ENCODE assay signal across 9 mouse cellular contexts in the genomic region with DNA sequence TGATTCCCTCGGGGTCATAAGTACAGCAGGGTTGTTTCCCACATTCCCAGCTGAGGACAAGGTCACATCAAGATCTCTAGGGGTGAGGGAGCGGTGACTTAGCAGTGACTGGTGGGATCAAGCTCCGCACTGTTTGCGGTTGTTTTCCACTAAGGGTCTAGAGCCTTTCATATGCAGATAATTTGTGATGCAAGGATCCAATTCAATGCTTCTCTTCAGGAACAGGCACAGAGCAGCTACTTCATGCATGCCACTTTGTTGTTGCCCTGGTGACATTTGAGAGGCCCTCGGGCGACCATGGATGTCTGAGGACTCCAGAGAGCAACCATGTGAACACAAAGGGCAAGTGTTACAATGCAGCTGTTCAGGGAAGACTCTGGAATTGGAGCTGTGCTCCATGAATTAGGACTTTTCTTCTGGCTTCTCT. TPM values are rescaled to one million over a fixed set of nuclear protein-coding genes. Genes with fewer than 3 reads are reported as not detected.
DNase-seq lines count a peak whose midpoint lies in the region; TF ChIP-seq lines count a peak whose summit lies in the region.
"Had no signal": no experiment of that assay in that cellular context is flagged by ENCODE, and none has a peak within 500 bp of the region (broad histone marks: within the 10 kb centered on the region; RNA-seq: fewer than 3 reads in every experiment).

No protein-coding gene starts in this region.

- peaks cover 25% of the 10 kb centered on the region for H3K4me1 ChIP-seq in embryonic facial prominence, embryonic 10.5 days
- no peaks in the 10 kb centered on the region for H3K4me1 ChIP-seq in kidney, adult 2 months (ENCODE audit: control insufficient read depth, insufficient read depth, low read length)

- no peaks in the 10 kb centered on the region for H3K79me2 ChIP-seq in myocyte (ENCODE audit: control insufficient read depth, insufficient read depth)

- no peak for TF ChIP-seq POLR2A in kidney, adult 2 months (IDR thresholded peaks at IDR 0.05; ENCODE audit: low read depth, low read length)
- no peak for TF ChIP-seq POLR2A in myocyte (IDR thresholded peaks at IDR 0.05; ENCODE audit: insufficient read length, low read depth)

- DNase-seq in heart, adult 9 months (ENCODE audit: low spot score in 2 of 2), result peak; percentile 31 to 53
- DNase-seq in heart, postnatal 4 days, result no peak
- DNase-seq in embryonic facial prominence, embryonic 10.5 days (ENCODE audit: low spot score), result peak; percentile 65
- DNase-seq in kidney, adult 2 months, result peak; percentile 43
- DNase-seq in lung, postnatal 25 days (ENCODE audit: low spot score), result no peak
- DNase-seq in liver, result no peak
- DNase-seq in frontal cortex, adult 2 months (ENCODE audit: extremely low spot score in 1 of 2, low spot score in 1 of 2), result no peak

- H3K4me2 ChIP-seq in myocyte (ENCODE audit: low read depth), result no peak overlapping the region

- no peaks in the 10 kb centered on the region for H3K9me3 ChIP-seq in embryonic facial prominence, embryonic 10.5 days

- H3K36me3 ChIP-seq in embryonic facial prominence, embryonic 10.5 days (replicated peaks), result no peaks in the 10 kb centered on the region
- H3K36me3 ChIP-seq in kidney, adult 2 months (ENCODE audit: control insufficient read depth, insufficient read depth, low read length), result no peaks in the 10 kb centered on the region
- H3K36me3 ChIP-seq in myocyte (ENCODE audit: control insufficient read depth, insufficient read depth), result no peaks in the 10 kb centered on the region

- no peak overlapping the region for H3K4me3 ChIP-seq in embryonic facial prominence, embryonic 10.5 days
- no peak overlapping the region for H3K4me3 ChIP-seq in kidney, adult 2 months (ENCODE audit: insufficient read depth, low read depth, low read length)
- no peak overlapping the region for H3K4me3 ChIP-seq in myocyte

- no peak for TF ChIP-seq CTCF in kidney, adult 2 months (conservative IDR thresholded peaks at IDR 0.05; ENCODE audit: insufficient read depth, insufficient read length, low read depth, low read length)

- WGBS in embryonic facial prominence, embryonic 10.5 days, result 21% methylated on average over 6 of the region's 6 CpGs
- 40% methylated on average over 6 of the region's 6 CpGs for WGBS in kidney, adult 2 months

- H3K27me3 ChIP-seq in embryonic facial prominence, embryonic 10.5 days (replicated peaks; ENCODE audit: low read depth, poor library complexity, severe bottlenecking), result no peaks in the 10 kb centered on the region
- no peaks in the 10 kb centered on the region for H3K27me3 ChIP-seq in kidney, adult 2 months (replicated peaks; ENCODE audit: control insufficient read depth, insufficient read depth, low read length)
- no peaks in the 10 kb centered on the region for H3K27me3 ChIP-seq in myocyte (ENCODE audit: control insufficient read depth, insufficient read depth, insufficient read length)
- H3K27me3 ChIP-seq: CH12.LX had no signal

- peak overlapping the region; percentile 44; the same call in 1 of the 2 replicates for H3K27ac ChIP-seq in embryonic facial prominence, embryonic 10.5 days (replicated peaks)
- no peak overlapping the region for H3K27ac ChIP-seq in kidney, adult 2 months (ENCODE audit: insufficient read depth, low read depth, low read length)

- no peak overlapping the region for H3ac ChIP-seq in myocyte (ENCODE audit: control insufficient read depth, insufficient read length)

TF ChIP-seq in myocyte, 11 proteins besides CTCF, POLR2A, EP300 and RAD21:
- TF ChIP-seq SRF (IDR thresholded peaks at IDR 0.05; ENCODE audit: control insufficient read depth, insufficient read length, low read depth), result no peak
- no peak for TF ChIP-seq USF1 (IDR thresholded peaks at IDR 0.05; ENCODE audit: low read depth)
- no peak for TF ChIP-seq TCF12 (IDR thresholded peaks at IDR 0.05; ENCODE audit: insufficient read depth, poor library complexity, severe bottlenecking)
- TF ChIP-seq TCF3 (IDR thresholded peaks at IDR 0.05; ENCODE audit: insufficient read length, low read depth), result no peak
- TF ChIP-seq MYOD1 (IDR thresholded peaks at IDR 0.05; ENCODE audit: control insufficient read depth in 1 of 3, insufficient read length in 2 of 3, low read depth in 2 of 3), result peak; percentile 4 to 56 (median 50)
- no peak for TF ChIP-seq REST (IDR thresholded peaks at IDR 0.05; ENCODE audit: insufficient read depth, insufficient read length)
- peak in 2 of 3 experiments; percentile 23 to 65 for TF ChIP-seq MYOG (IDR thresholded peaks at IDR 0.05; ENCODE audit: control insufficient read depth in 1 of 3, insufficient read depth in 1 of 3, insufficient read length in 2 of 3, low read depth in 2 of 3)
- no peak for TF ChIP-seq MAX (IDR thresholded peaks at IDR 0.05; ENCODE audit: low read depth)
- no peak for TF ChIP-seq E2F4 (IDR thresholded peaks at IDR 0.05; ENCODE audit: insufficient read depth)

RNA-seq across cellular contexts. Expression of gene Stard13, which starts 14.9 kb away (rescaled TPM):
- 10 to 100 TPM; 20.1 to 20.8 TPM for total RNA-seq in heart, postnatal 4 days (2021)
- polyA plus RNA-seq in embryonic facial prominence, embryonic 10.5 days (2016; fragmentation: Nextera tagmentation; extraction: Ambion mirVana), result 4.2 and 4.6 TPM in 2 replicates
- polyA plus RNA-seq in kidney, adult 2 months (2012; rRNA removed), result 7.3 and 9.9 TPM in 2 replicates
- 15.2 TPM for polyA plus RNA-seq in myocyte (2012; fragmentation: generic; extraction: Trizol)
- 6.7 and 7.4 TPM in 2 replicates for polyA plus RNA-seq in frontal cortex, adult 2 months (2012; rRNA removed)

Comparison
In these comparisons a context has a peak if more than half of its experiments do, and no peak if none do; other contexts are left out.
1. DNase-seq: peak in heart, adult 9 months (2 of 2), embryonic facial prominence, embryonic 10.5 days (single experiment) and kidney, adult 2 months (single experiment); none in heart, postnatal 4 days (single experiment), lung, postnatal 25 days (single experiment), liver (single experiment) and frontal cortex, adult 2 months (0 of 2).